Mouse (Mus musculus): ENCODE data around the gene Gbf1. TPM values are rescaled to one million over a fixed set of nuclear protein-coding genes. Genes with fewer than 3 reads are reported as not detected.
A peak's percentile ranks its signal among the peaks of the same experiment; 100 is the strongest.

Gene Gbf1
- polyA plus RNA-seq, 1 experiment = 146 TPM

GRCm38 (mm10) chr19:46264762-46265161 lies 112.5 kb downstream of the Gbf1 start:
- Histone ChIP-seq H3K4me1 (ENCODE audit: control insufficient read depth, insufficient read depth, insufficient read length, low read length) (no peaks in the 10 kb centered on the region), H3K36me3 (ENCODE audit: control insufficient read depth, insufficient read depth, low read length) (peaks cover 94% of the 10 kb centered on the region), H3K27ac (ENCODE audit: insufficient read depth, low read depth, low read length) (no peak overlapping the region), H3K27me3 (ENCODE audit: control insufficient read depth, insufficient read depth, low read length) (no peaks in the 10 kb centered on the region), H3K4me3 (ENCODE audit: low read depth, low read length) (no peak overlapping the region)
- WGBS = 92% methylated on average over 7 of the region's 7 CpGs
- TF ChIP-seq CTCF (IDR thresholded peaks at IDR 0.05; ENCODE audit: extremely low read depth, insufficient read length, insufficient replicate concordance, low read depth, low read length) (no peak), POLR2A (IDR thresholded peaks at IDR 0.05; ENCODE audit: low read depth, low read length) (no peak)

DNA sequence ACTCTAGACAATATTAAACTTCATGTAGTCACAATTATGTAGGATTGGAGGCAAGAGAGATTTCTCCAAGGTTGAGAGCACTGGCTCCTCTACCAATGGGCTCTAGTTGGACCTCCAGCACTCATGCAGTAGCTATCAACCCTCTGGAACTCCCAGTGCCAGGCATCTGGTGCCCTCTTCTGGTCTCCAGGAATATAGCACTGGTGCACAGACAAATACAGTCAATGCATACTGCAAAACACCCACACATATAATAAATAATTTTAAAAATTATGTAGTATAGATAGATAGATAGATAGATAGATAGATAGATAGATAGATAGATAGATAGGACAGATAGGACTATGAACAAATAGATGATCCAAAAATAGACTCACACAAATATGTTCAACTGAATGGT lies 123.0 kb downstream of the Gbf1 start:
- no peak overlapping the region for H3K27ac ChIP-seq (ENCODE audit: insufficient read depth, low read depth, low read length)
- TF ChIP-seq CTCF (IDR thresholded peaks at IDR 0.05; ENCODE audit: extremely low read depth, insufficient read length, insufficient replicate concordance, low read depth, low read length) (peak; percentile 55; the same call in 1 of the 2 replicates), POLR2A (IDR thresholded peaks at IDR 0.05; ENCODE audit: low read depth, low read length) (no peak)
- H3K4me3 ChIP-seq (ENCODE audit: low read depth, low read length) = no peak overlapping the region
- H3K4me1 ChIP-seq (ENCODE audit: control insufficient read depth, insufficient read depth, insufficient read length, low read length) = no peaks in the 10 kb centered on the region
- no peaks in the 10 kb centered on the region for H3K27me3 ChIP-seq (ENCODE audit: control insufficient read depth, insufficient read depth, low read length)
- H3K36me3 ChIP-seq (ENCODE audit: control insufficient read depth, insufficient read depth, low read length) = peaks cover 63% of the 10 kb centered on the region

GRCm38 (mm10) chr19:46282081-46282849 lies 130.0 kb downstream of the Gbf1 start:
- H3K36me3 ChIP-seq (ENCODE audit: control insufficient read depth, insufficient read depth, low read length) = peaks cover 78% of the 10 kb centered on the region
- 92% methylated on average over 11 of the region's 11 CpGs for WGBS
- no peak for TF ChIP-seq CTCF (IDR thresholded peaks at IDR 0.05; ENCODE audit: extremely low read depth, insufficient read length, insufficient replicate concordance, low read depth, low read length)
- no peak for TF ChIP-seq POLR2A (IDR thresholded peaks at IDR 0.05; ENCODE audit: low read depth, low read length)
- H3K4me1 ChIP-seq (ENCODE audit: control insufficient read depth, insufficient read depth, insufficient read length, low read length) = no peaks in the 10 kb centered on the region
- H3K4me3 ChIP-seq (ENCODE audit: low read depth, low read length) = no peak overlapping the region
- no peak overlapping the region for H3K27ac ChIP-seq (ENCODE audit: insufficient read depth, low read depth, low read length)
- H3K27me3 ChIP-seq (ENCODE audit: control insufficient read depth, insufficient read depth, low read length) = no peaks in the 10 kb centered on the region

GRCm38 (mm10) chr19:46284686-46285085 lies 132.4 kb downstream of the Gbf1 start:
- H3K4me1 ChIP-seq (ENCODE audit: control insufficient read depth, insufficient read depth, insufficient read length, low read length) = no peaks in the 10 kb centered on the region
- no peak overlapping the region for H3K4me3 ChIP-seq (ENCODE audit: low read depth, low read length)
- H3K27ac ChIP-seq (ENCODE audit: insufficient read depth, low read depth, low read length) = no peak overlapping the region
- H3K36me3 ChIP-seq (ENCODE audit: control insufficient read depth, insufficient read depth, low read length) = peaks cover 64% of the 10 kb centered on the region
- no peak for TF ChIP-seq CTCF (IDR thresholded peaks at IDR 0.05; ENCODE audit: extremely low read depth, insufficient read length, insufficient replicate concordance, low read depth, low read length)
- TF ChIP-seq POLR2A (IDR thresholded peaks at IDR 0.05; ENCODE audit: low read depth, low read length) = no peak
- 98% methylated on average over 4 of the region's 4 CpGs for WGBS
- no peaks in the 10 kb centered on the region for H3K27me3 ChIP-seq (ENCODE audit: control insufficient read depth, insufficient read depth, low read length)

DNA sequence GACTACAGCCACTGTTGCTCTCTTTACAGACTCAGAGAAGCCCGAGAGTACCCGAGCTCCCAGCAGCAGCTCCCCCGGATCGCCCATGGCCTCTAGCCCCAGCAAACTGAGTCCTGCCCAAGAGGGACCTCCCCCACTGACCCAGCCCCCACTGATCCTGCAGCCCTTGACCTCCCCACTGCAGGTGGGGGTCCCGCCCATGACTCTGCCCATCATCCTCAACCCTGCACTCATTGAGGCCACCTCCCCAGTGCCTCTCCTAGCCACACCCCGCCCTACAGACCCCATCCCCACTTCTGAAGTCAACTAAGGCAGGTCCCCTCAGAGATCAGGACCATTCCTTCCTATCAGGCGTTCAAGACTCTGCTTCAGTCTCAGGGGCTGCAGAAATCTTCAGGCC lies 133.3 kb downstream of the Gbf1 start:
- no peaks in the 10 kb centered on the region for H3K27me3 ChIP-seq (ENCODE audit: control insufficient read depth, insufficient read depth, low read length)
- peaks cover 55% of the 10 kb centered on the region for H3K36me3 ChIP-seq (ENCODE audit: control insufficient read depth, insufficient read depth, low read length)
- no peaks in the 10 kb centered on the region for H3K4me1 ChIP-seq (ENCODE audit: control insufficient read depth, insufficient read depth, insufficient read length, low read length)
- TF ChIP-seq POLR2A (IDR thresholded peaks at IDR 0.05; ENCODE audit: low read depth, low read length) (no peak), CTCF (IDR thresholded peaks at IDR 0.05; ENCODE audit: extremely low read depth, insufficient read length, insufficient replicate concordance, low read depth, low read length) (no peak)
- no peak overlapping the region for H3K27ac ChIP-seq (ENCODE audit: insufficient read depth, low read depth, low read length)
- no peak overlapping the region for H3K4me3 ChIP-seq (ENCODE audit: low read depth, low read length)
- 89% methylated on average over 7 of the region's 7 CpGs for WGBS

GRCm38 (mm10) chr19:46286047-46286446 lies 133.7 kb downstream of the Gbf1 start:
- H3K36me3 ChIP-seq (ENCODE audit: control insufficient read depth, insufficient read depth, low read length) = peaks cover 52% of the 10 kb centered on the region

DNA sequence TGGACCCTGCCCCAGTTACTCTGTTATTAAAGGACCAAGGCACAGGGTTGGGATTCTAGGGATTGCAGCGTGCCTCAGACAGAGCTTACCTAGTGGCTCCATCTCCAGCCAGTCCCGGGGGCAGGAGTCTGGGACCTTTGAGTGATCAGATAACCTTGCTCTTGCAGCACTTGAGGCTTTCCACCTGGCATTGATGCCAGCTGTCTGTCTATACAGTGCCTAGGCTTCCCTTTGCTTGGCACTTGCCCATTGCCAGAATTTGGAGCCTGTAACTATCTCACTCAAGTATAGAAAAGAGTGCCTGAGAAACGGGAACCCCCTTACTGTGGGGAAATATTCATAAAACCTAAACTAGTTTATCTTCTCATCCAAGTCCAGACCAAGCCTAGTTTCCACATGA lies 134.6 kb downstream of the Gbf1 start:
- no peaks in the 10 kb centered on the region for H3K4me1 ChIP-seq (ENCODE audit: control insufficient read depth, insufficient read depth, insufficient read length, low read length)
- 71% methylated on average over 3 of the region's 3 CpGs for WGBS
- H3K27me3 ChIP-seq (ENCODE audit: control insufficient read depth, insufficient read depth, low read length) = no peaks in the 10 kb centered on the region
- TF ChIP-seq POLR2A (IDR thresholded peaks at IDR 0.05; ENCODE audit: low read depth, low read length) (no peak), CTCF (IDR thresholded peaks at IDR 0.05; ENCODE audit: extremely low read depth, insufficient read length, insufficient replicate concordance, low read depth, low read length) (no peak)
- 0 out of 2 replicates have a peak overlapping the region, but pooled peaks have one; percentile 22 for H3K27ac ChIP-seq (ENCODE audit: insufficient read depth, low read depth, low read length)
- peaks cover 46% of the 10 kb centered on the region for H3K36me3 ChIP-seq (ENCODE audit: control insufficient read depth, insufficient read depth, low read length)
- H3K4me3 ChIP-seq (ENCODE audit: low read depth, low read length) = no peak overlapping the region

More at GRCm38 (mm10) chr19:46286047-46286446, 133.7 kb downstream of the Gbf1 start:
- Histone ChIP-seq H3K27me3 (ENCODE audit: control insufficient read depth, insufficient read depth, low read length) (no peaks in the 10 kb centered on the region), H3K27ac (ENCODE audit: insufficient read depth, low read depth, low read length) (no peak overlapping the region), H3K4me3 (ENCODE audit: low read depth, low read length) (no peak overlapping the region), H3K4me1 (ENCODE audit: control insufficient read depth, insufficient read depth, insufficient read length, low read length) (no peaks in the 10 kb centered on the region)
- WGBS = 68% methylated on average over 6 of the region's 6 CpGs
- TF ChIP-seq POLR2A (IDR thresholded peaks at IDR 0.05; ENCODE audit: low read depth, low read length) (no peak), CTCF (IDR thresholded peaks at IDR 0.05; ENCODE audit: extremely low read depth, insufficient read length, insufficient replicate concordance, low read depth, low read length) (no peak)
